Mouse (Mus musculus) Muller cell, postnatal 12 days (primary cell): ENCODE measurements around the gene Olfml2a.

Source experiments
- DNase-seq: peaks from one replicate; pipeline ENCODE4 v3.0.0-alpha.2; 2015; ENCODE audit errors: inconsistent ontology term

Gene Olfml2a

DNA sequence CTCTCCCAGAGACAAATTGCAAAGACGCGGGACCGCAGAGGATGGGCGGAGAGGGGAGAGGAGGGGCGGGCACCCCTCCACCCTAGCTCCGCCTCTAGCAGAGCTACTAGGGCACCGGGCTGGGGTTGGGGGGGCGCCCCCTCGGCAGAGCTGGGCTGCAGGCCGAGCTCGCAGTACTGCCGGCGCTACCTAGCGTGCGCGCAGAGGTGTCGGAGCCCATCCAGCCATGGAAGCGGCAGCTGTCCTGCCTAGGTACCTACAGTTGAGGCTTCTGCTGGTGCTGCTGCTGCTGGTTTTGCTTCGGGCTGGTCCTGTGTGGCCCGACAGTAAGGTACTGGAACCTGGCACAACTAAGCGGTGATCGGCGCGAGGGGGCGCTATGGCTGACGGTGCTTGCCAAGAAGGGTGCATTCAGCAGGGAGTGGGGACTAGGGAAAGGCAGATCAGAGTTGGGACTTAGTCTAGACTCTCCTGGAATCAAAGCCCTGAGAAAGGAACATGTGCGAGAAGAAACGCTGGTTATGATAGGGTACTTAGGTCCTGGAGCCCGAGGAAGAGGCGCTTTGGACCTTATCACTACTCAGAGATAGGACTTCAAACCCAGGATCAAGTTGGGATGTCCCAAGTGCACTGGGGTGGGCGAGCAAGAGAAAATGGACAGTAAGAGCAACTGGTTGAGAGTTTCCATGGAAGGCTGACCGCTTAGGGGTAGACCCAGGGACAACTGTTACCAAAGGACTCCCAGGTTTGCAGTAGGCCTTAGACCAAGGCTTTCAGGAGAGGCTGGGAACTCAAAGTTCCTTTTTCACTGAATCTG is at the start of gene Olfml2a:
Olfml2a (plus strand) TSS at position 128 of the 817 bp plus-strand sequence.
- peak; percentile 80 for DNase-seq

DNA sequence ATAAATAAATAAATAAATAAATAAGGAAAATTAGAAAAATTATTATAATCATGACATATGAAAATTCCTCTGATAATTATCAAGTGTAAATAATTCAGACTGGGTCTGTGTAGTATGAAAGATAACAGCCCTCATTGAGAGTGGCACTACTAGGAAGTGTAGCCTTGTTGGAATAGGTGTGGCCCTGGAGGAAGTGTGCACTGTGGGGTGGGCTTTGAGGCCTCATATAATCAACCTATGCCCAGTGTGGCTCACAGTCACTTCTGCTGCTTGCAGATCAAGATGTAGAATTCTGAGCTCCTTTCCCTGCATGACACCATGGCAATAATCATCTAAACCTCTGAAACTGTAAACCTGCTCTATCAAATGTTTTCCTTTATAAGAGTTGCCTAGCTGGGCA is 28.9 kb upstream of the Olfml2a start:
- no peak for DNase-seq

DNA sequence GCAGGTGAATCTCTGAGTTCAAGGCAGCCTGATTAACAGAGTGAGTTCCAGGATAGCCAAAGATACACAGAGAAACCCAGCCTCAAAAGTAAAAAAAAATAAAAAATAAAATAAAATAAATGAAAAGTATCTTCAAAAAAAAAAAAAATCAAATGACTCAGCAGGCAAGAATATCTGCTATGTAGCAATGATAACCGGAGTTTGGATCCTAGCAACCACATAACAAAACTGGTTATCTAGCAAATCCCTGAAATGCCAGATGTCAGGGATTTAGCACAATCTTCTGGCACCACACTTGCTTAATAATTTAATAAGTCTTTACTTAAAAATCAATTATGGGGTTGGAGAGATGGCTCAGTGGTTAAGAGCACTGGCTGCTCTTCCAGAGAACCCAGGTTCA is 27.5 kb upstream of the Olfml2a start:
- no peak for DNase-seq

DNA sequence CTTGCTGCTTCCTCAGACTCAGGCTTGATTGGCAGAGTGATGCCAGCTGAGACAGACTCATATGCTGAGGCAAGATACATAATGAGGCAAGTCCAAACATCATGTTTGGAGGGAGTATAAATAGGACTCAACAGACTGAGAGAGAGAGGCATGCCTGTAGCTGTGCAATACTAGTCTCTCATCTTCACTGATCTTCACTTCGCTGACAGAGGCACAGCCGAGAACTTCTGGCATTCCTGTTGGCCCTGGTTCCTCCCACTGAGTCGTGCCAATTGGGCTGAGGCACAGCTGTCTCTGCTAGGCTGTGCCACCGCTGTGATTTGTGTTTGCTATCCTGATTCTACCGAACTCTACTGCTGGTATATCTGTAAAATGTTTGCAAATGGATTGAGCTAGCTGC is 25.7 kb upstream of the Olfml2a start:
- no peak for DNase-seq

DNA sequence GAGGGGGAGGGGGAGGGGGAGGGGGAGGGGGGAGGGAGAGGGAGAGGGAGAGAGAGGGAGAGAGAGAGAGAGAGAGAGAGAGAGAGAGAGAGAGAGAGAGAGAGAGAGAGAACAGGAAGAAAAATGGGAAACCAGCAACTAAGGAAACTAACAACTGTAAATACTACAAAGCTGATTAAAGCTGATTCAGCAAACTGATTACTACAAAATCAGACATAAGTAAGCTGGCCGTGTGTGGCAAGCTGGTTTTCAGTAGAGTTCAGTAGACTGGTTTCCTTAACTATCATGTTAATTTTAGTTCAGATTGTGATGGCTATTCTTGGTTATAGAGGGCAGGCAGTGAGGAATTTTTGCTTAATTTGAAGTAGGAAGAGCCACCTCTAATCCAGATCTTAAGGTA is 23.2 kb upstream of the Olfml2a start:
- DNase-seq, result no peak

DNA sequence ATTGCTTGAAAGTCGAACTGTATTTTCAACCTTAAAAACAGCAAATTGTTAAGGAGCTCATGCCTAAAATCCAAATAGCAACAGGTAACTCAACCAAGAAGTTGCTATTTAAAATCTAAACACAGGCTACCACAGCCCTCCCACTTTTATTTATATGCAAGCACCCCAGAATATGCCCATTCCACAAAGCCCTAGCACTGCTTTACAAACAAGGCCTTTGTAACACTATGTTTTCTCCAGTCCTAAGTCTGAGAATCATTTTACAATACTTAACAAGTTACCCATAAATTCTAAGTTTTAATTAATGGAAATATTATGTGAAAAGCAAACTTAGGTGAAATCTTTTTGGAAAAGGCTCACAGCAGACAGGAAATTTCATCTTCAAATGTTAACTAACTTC is 17.3 kb upstream of the Olfml2a start:
- no peak for DNase-seq

DNA sequence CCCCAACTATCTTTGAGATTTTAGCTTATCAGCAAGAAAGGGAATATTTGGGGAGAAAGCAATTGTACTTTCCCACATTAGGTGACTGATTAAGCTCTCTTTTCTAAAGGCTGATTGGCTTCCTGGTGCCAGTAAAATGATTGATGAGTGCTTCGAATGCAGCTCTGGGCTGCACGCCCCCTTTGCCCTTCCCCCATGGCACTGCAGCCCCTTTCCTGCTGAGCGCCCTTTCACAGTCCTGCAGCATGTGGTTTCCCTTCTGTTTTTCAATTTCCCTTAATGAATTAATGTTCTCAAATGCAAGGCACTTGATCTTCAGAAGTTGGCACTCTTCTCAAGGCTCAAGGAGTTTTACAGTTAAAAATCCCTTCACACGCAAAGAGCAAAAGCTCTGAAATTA is 16.8 kb upstream of the Olfml2a start:
- no peak for DNase-seq

DNA sequence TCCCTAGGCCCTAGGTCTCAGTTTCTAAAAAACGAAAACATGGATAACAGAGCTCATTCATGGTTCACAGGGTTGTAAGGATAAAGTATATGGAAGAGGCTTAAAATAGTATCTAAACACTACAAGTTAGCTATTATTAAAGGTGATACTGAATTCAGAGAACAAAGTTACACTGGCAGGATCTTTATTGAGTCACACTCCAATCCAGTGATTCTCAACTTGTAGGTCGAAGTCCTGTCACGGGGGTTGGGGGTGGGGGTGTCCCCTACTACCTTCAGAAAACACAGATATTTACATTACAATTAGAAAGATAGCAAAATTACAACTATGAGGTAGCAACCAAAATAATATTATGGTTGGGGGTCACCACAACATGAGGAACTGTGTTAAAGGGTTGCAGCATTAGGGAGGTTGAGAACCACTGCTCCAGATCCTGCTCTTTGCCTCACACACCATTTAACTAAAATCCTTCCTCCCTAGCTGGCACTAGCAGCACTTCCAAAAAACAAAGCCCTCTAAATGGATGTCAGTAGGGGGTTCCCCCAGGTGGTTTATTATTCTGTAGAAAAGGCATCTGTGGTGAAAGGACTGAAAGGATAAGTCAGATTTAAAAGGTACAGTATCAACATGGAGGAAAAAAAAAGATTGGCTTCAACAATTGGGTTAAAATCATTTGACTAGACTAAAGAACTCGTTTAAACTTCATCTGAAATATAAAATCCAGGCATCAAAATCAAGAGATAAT is 14.7 kb upstream of the Olfml2a start:
- no peak for DNase-seq

DNA sequence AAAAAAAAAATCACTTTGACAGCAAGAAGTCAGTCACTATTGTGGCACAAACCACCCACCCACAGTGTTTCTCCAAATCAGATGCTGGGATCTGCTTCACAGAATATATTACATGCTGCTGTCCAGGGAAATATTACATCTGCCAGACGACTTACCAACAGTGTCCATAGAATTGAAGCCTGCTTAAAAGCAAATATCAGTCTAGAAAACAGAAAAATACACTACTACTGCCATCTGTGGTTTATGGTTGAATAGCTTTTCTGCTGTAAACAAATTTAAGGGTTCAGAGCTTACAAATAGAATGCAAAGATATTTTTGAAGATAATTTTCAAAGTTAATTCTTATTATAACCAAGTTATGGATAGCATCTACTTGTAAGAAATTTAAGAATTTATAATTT is 10.4 kb upstream of the Olfml2a start:
- no peak for DNase-seq

DNA sequence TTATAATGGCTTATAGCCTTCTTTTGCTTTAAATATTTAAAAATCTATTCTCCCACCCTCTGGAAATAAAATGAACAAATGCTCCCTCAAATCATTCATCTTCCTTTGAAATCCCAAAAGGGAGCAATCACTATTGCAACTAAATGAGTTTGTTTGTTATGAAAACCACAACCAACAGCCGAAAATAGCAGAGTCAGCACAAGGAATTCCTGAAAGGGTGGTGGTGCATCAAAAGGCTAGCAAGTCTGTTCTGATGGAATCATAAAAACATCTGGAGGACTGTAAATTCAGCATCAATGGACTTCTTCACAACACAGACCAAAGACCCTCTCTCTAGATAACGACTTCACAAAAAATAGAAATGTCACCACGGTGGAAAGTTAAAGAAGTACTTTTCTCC is 8.3 kb upstream of the Olfml2a start:
- DNase-seq, result no peak

DNA sequence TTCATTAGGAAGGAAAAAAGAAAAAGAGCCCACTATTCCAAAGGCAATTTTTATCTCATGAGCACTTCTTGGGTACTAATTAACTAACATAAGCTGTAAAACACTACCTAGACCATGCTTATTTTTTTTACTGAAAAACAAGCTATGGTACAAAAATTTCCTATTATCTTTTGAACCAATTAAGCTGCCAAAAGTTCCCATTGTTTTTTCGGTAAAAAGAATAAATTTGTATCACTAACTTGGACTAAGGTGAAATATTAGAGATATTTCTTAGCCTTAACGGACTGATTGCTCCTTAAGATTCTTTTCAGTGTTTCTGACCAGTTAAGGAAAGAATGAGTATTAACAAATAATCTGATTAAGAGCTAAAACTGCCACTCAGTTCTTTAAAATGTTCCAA is 7.9 kb upstream of the Olfml2a start:
- no peak for DNase-seq

DNA sequence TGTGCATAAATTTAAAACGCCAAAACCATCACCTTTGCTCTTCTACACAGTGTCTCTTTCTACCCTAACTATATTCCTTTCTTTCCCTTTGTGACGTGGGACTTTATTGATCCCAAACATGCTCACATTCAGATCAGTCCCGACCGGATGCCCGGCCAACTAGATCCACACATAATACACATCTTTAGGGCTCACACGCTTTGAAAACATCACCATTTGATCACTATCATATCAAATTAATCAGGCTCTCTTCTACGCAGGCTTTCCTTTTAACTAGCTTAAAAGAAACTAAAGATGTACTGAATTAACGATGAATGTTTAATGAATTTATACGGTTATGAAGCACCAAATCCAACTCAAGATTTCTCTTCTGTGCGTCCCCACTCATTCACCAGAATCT is 7.2 kb upstream of the Olfml2a start:
- DNase-seq, result no peak

DNA sequence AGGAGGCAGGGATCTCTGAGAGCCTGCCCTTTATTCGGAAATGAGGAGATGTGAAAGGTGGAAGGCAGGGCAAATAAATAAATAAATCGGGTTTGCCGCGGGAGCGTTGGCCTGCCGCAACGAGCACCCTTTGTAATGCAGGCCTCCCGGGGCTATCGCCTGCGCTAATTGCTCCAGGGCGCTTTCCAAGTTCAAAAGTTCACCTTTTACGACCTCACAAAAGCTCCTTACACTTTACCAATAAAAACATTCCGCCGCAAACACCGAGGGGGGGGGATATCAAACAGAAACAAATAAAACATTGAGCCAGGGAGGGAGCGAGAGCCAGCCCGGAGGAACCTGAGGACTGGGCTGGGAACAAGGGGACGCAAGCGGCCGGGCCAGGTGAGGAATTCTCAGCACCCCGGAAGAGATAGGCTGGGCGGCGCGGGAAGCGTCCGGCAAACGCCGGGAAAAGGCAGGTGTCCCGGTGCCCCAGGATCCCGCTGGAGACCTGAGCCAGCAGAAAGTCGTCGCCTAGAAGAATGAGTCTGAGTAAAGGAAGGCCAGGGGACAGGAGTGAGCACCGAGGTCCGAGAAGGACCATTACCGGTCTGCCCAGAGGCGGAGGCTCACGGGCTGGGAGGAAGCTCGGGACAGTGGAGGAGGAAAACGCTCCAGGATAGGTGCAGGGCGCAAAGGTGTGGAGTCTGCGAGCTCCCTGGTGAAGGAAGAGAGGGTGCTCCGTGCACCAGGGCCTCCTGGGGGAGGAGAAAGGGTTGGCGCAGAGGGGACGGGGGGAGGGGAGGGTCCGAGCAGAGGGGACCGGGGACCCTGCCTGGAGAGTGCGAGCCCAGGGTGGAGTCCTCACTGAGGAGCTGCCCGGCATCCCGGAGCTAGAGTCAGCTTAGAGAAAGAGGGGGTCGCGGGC is 6.4 kb upstream of the Olfml2a start:
- peak; percentile 37 for DNase-seq

DNA sequence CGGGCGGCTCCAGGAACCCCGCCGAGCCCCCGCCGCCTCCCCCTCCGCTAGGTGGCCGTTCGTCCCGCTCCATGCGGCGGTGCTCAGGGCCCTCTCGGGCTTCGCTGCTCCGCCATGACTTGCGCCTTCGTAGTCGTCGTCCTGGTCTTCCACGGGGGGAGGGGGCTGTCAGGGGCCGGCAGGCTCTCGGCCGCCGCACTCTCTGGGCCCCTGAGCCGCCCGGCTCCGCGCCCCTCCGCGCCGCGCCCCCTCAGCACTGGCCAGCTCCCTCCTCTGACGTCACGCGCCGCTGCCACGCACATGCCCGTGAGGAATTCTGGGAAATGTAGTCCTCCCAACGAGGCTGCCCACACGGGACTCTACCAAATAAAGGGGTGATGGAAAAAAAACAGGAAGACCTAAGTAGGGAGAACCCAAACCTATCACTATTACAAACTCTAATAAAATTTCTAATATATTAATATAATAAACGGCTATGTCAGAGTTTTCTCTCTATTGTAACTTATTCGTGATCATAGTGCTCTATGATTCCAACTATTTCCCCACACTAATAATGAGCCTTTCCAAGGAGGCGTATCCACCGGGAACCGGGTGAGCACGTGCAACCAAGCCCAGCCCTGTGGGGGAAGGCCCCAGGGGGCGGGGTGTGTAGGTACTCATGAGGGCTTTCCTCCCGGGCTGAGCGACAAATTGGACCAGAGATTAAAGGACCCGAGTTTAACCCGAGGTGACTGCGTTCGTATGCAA is 5.5 kb upstream of the Olfml2a start:
- DNase-seq, result peak; percentile 98

DNA sequence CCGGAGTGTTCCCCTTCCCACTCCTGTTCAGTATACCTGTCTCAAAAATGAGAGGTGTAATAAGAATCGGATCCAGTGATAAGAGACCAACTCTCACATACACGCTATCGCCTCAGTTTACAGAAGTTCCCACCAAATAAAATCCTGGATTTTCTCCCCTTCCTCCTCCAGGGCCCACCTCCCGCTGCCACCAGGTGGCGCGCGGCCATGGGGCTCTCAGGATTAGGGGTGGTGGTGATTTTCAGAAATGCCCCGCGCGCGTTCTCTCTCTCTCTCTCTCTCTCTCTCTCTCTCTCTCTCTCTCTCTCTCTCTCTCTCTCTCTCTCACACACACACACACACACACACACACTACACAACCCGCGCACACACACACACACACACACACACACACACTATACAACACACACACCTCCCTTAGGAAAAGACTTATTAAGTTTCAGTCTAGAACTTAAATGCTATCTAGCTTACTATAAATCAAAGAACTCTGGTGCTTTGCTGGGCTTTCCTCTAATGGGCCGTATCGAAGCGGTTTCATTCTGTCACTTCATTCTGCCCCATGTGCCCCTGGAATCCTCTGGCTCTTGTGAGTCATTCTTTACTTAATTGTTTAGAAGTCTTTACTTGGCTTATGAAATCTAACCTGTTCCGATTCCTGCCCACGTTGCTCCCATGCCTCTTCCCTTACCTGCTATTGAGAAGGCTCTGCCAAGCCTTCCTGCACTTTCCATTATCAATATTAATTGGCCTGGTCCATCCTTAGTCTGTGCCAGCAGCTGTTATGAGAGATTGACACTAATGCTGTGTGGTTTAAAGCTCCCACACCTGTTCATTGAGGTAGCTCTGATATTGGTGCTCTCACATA is 4.4 kb upstream of the Olfml2a start, which contains the start of gene Nr6a1:
Nr6a1 (minus strand) TSS at position 574 of the 865 bp plus-strand sequence.
- DNase-seq, result peak; percentile 91

DNA sequence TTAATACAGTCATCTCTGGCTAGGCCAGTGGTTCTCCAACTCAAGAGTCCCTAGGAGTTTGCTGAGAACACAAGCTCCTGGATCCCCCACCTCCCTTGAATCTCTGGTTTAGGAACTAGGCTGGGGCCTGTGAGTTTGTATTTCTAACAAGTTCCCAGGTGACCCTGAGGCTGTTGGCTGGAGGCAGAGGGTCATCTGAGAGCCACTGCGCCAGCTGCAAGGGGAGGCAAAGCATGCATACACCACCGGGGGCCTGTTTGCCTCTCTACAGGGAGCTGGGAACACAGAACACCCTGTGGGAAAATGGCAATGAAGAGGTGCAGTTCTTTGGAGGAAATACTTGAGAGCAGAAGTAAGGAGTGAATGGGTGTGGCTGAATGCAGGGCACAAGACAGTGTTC is 1.5 kb upstream of the Olfml2a start:
- no peak for DNase-seq

DNA sequence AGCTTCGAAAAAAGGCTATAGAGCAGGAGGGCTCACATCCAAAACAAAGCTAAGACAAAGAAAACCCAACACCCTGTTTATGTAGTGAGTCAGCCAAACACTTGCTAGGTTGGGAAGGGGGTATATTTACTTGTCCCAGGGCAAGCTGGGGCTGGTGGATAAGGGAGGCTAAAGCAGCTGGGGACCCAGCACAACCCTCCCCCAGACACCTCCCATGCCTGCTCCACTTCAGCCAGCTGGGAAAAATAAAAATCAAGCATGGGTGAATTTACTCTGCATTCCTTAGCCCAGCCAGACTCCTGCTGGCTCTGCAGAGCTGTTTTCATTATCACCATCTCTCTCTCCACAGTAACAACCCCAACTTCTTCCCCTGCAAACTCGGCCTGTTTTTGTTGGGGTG is 2.2 kb downstream of the Olfml2a start:
- DNase-seq, result peak; percentile 78

DNA sequence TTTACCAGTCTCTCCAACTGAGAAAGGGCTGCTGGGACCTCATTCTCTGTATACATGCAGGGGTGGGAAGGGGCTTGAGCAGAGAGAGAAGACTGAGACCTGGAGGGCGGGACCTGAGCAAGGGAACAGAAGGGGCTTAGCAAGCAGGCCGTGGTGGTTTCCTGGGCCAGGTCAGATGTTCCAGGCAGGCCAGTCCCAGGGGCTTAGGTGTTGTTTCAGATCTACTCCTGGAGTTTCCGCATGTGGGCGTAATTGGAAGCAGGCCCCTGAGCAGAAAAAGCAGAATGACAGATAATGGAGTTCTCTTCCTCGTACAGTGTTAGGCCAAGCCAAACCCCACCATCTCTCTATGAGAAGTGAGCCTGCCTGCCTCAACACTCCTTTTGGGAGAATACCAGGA is 3.2 kb downstream of the Olfml2a start:
- no peak for DNase-seq

DNA sequence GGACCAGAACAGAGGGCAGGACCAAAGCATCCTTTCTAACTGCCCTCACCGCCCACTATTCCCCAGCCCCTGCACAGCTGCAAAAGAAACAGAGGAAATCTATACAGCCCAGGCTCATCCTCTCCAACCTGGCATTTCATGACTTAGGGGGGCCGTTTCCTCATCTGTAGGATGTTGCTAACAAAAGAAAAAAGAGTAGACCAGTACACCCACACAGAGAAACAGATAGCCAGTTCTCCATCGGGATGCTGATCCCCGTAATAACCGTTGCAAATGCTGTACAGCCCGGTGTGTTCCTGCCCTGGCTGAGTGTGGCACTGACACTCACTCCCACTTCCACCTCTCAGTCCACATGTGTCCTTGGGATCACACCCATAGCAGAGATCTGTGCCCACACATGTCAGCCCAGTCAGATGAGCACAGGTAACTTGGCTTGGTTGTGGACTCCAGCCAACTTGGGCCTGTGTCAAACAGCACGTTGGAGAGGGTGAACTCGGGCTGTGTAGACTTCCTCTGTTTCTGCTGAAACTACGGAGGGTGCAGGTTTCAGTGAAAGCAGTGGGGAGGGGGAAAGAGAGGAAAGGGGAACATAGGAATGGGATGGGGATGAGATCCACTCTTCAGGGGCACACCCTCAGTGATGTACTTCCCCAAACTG is 5.1 kb downstream of the Olfml2a start:
- DNase-seq, result no peak

DNA sequence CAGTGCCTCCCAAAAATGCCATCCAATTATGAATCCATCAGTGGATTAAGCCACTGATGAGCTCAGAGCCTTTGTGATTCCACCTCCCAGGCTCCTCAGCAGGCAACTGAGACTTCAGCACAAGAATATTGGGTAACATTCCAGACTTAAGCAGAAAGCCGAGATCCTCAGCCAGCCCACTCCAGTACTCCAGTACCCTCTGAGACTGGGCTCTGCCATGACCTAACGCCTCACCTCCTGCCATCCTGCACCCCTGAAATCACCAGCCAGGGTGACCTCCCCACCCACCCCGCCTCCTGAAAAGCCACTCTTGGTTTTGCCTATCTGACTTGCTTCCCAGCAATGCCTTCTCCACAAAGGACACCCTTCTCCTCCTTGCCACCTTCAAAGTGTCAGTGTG is 5.6 kb downstream of the Olfml2a start:
- DNase-seq, result no peak
